Mouse (Mus musculus) spleen, adult 12 weeks (tissue): ENCODE measurements around the gene Tagln2.

Experiments
- DNase-seq: peaks from one replicate; pipeline ENCODE4 v3.0.0; 2022; ENCODE audit warnings: low spot score

Gene Tagln2

GRCm38 (mm10) chr1:172499765-172500441 is at the start of gene Tagln2:
Gene Tagln2 (plus strand): TSS chr1:172500047.
- DNase-seq = no peak

GRCm38 (mm10) chr1:172450226-172450625 is 49.6 kb upstream of the Tagln2 start:
- no peak for DNase-seq

DNA sequence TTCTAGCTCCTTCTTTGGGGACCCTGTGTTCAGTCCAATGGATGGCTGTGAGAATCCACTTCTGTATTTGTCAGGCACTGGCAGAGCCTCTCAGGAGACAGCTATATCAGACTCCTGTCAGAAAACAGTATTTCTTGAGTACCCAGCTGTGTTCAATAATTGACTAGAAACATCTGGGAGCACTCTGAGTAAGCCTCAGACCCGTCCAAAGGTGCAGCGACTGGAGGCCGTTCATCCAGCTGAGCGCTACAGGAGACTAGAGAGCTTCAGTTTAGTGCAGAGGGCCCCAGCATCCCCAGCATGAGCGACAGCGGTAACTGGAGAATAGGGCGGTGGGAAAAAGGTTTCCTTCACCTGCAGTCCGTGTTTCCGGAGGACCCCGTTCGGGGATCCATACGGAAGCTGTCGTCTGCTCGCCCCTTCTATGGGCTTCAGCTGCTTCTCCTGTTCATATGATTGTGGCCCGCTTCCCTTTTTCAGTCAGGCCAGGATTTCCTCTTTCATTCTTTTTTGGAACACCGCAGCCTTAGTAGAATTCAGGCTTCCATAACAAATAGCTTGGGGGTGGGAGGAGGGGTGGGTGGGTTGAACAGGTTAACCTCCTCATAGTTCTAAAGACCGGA is 48.9 kb upstream of the Tagln2 start:
- no peak for DNase-seq

GRCm38 (mm10) chr1:172452911-172453310 is 46.9 kb upstream of the Tagln2 start:
- DNase-seq = no peak

DNA sequence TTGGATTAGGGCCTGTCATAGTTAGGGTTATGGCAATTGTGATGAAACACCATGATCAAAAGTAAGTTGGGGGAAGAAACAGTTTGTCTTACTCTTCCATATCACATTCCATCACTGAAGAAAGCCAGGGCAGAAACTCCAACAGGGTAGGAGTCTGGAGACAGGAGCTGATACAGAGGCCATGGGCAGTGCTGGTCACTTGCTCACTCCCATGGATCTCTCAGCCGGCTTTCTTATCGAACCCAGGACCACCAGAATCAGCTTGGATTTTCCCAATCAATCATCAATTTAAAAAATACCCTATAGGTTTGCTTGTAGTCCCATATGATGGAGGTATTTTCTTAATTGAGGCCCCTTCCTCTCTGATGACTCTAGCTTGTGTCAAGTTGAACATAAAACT is 46.0 kb upstream of the Tagln2 start:
- no peak for DNase-seq

DNA sequence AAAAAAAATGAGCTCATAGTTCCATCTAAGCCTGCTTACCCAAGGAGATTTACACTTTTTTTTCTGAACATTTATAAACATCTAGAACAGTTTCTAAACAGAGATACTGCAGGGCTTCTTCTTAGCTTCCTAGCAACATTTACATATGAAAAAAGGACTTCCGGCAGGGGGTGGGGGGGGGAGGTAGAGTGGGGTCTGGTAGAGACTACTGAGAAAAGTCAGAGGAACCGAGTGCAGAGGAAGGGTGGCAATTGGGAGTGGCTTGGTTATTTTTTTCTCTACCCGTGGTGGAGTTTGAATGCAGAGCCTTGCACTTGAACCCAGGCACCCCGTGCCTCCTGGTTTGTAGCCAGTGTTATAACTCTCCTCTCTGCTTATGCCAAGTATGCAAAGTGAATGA is 44.4 kb upstream of the Tagln2 start:
- DNase-seq = no peak

- no peak for DNase-seq
These were observed 43.7 kb upstream of the Tagln2 start for GRCm38 (mm10) chr1:172456001-172456677.

DNA sequence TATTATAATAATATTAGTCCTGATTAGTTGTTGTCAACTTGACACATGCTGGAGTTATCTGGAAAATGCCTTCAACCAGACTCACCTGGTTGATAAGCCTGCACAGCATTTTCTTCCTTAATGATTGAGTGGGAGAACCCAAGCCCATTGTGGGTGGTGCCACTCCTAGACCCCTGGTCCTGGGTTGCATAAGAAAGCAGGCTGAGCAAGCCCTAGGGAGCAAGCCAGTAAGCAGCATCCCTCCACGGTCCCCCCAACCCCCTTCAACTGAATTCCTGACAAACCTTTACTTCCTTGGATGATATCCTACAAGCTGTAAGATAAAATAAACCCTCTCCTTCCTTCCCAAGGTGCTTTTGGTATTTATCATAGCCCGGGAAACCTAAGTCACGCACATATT is 42.7 kb upstream of the Tagln2 start:
- no peak for DNase-seq

DNA sequence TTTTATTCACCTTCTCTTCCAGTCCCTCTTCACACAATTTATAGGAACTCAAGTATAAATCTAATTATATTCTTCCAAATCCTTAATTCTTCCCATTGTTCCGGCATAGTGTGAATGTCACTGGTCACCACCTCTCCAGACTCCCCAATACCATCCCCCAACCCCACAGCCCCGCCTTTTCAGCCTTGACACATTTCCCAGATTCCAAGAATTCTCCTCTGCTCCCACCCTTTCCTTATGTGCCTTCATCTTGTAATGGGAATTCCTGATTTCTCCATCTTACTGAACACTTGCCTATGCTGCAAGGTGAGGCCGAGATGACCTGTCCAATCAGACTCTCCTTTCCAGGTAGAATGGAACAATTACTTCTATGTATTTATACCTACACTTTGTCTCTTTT is 41.8 kb upstream of the Tagln2 start:
- no peak for DNase-seq

GRCm38 (mm10) chr1:172461602-172462001 is 38.2 kb upstream of the Tagln2 start:
- no peak for DNase-seq

GRCm38 (mm10) chr1:172462534-172462933 is 37.3 kb upstream of the Tagln2 start:
- DNase-seq = no peak

DNA sequence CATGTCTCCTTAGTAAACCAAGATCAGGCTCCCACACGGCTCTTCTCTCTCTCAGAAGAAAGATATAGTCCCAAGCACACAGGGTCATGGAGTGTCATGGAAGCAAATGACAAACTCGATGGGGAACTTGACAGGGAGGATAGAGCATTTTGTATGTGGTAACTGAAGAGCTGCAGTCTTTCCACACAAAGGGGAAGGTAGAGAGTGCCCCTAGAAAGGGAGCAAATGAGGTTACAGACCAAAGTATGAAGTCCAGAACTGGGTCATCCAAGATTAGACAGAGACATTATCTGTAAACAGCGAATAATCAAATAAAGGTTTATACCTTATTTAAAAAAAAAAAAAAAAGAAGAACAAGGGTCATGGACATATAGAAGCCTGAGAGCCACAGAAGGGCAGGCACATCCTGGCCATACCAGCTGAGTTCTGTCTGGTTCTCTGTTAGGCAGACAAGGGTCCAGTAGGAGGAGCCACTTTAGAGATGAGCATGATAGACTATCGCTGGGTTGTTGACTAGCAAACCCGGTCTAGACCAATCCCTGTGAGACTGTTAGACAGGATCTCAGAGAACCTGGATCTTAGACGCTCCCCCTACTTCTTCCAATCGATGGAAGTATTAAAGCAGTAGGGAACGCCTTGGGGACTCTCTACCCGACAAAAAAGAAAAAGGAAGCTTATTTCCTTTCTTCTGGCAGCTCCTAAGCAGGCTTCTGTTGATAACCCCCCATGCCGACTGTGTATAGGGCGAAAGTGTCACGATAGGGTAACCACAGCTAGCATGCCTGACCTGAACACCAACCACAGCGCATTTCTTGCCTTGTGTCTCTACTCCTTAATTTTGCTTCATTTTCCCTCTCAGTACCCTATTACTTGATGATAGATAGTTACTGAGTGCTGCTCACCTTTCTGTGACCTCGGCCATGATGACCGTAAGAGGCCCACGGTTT is 36.2 kb upstream of the Tagln2 start:
- DNase-seq = no peak

GRCm38 (mm10) chr1:172468301-172468877 is 31.5 kb upstream of the Tagln2 start:
- no peak for DNase-seq

DNA sequence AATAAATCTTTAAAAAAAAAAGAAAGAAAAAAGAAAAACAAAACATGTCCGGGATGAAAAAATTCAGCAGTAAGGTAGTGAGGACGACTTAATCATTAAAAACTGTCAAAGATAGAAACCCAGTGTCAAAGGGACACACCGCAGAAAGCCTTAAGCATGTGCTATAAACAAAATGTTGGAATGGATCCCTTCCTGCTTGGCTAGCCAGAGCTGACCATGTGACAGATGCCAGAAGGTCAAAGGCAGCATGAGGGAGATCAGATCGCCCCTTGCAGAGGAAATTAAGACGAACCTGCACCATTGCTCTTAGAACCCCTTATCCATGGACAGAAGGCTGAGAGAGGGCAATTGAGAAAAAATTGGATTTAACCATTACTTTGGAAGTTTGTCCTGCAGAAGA is 30.5 kb upstream of the Tagln2 start:
- no peak for DNase-seq

DNA sequence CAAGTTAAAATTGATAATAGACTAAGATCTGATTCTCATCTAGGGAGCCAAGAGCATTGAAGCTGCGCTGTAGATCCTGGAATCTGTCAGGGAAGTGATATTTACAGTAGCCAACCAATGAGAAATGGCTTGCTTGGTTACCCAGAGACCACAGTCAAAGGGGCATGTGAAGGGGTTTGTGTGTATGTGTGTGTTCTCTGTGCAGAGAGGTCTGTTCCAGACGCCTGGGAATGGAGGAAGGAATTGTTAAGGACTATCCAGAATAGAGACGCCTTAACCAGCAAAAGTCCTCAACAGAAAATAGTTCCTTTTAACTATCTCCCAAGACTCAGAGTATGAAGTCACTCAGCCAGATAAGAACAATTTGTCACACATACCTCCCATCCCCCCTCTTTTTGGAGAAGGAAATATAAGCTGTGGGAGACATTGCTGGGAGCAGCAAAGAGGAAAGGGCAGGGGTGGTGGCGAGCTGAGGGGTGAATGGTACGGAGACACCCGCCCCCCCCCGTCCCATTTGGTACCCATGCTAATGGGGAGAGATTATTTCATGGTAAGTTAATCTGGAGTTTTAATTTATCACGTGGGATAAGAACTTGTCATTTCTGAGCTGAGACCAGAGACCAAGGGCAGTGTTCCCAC is 29.9 kb upstream of the Tagln2 start:
- no peak for DNase-seq

GRCm38 (mm10) chr1:172472909-172473308 is 26.9 kb upstream of the Tagln2 start:
- no peak for DNase-seq

DNA sequence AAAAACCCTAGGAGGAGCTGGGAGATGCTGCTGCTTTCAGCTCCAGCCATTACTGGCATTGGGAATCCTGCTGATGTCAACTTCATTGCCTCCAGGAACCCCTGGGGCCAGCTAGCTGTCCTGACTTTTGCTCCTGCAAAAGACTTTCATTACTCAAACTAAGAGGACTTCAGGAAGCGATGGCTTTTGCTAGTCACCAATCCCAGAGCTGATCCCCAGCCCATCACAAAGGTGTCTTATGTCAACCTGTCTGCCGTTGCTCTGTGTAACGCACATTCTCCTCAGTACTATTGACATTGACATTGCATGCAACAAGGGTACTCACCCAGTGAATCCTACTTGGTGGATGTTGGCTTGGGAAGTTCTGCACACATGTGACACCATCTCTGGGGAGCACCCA is 25.7 kb upstream of the Tagln2 start:
- DNase-seq = no peak

DNA sequence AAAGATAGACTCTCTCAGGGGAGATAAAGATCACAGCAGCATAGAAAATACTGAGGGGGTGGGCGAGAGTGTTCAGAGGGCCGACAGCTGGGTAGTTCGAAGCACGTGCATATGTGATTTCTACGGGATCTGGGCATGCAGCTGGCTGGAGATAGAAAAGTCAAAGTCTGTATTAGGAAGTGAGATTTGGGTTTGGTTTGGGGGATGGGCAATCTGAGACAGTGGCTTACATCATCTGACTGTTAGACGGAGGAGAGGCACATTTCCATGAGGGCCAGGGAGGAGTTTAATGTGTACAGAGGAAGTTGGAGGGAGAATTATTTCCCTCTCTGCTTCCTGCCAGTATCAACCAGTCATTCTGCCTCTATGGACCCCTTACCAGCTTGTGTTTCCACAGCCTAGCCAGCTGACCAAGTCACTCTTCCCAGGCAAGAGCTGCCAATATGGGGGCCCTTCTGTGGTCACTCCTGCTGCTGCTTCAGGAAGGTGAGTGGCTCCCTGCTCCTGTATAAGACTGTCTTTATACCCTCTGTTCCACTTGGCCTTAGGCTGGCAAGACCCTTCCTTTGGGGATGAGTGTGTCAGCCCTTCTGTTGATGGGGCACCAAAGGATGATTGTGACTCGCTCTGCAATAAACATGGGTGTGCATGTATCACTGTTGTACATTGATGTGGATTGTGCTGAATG is 24.6 kb upstream of the Tagln2 start, which contains the start of gene Slamf9:
Gene Slamf9, plus strand, starts transcription at position 305 of the 688 bp plus-strand sequence.
- DNase-seq = no peak

DNA sequence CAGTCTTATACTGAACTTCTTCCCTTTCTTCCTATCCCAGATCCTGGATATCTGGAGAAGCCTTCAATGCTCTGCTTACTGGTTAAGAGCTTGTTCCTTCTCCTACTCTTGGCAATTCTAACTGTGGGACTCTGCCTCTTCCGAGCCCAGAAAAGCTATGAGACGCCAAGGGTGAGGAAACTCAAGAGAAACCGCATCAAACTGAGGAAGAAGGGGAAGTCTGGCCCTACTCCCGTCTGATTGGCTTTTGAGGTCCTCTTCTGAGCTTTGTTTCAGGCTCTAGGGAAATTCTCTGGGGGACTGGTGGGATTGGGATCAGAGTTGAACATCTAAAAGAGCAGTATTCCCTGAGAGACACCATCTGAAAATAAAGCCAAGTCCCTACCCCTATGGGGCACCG is 21.8 kb upstream of the Tagln2 start:
- DNase-seq = no peak

DNA sequence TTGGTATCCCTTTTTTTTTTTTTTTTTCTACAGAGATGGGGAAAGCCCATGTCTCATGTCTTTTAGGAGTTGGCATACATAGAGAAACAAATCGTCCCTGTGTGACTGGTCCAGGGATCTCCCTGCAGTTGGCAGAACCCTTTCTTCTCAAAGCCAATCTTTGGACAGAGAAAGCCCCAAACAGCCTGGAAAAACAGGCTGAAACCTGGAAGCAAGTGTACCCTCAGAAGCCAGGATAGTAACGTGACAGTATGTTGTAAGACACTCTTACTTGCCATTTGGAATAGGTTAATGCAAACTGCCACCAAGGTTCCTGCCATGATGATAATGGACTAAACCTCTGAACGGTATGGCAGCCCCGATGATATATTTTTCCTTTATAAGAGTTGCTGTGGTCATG is 19.5 kb upstream of the Tagln2 start:
- DNase-seq = no peak

DNA sequence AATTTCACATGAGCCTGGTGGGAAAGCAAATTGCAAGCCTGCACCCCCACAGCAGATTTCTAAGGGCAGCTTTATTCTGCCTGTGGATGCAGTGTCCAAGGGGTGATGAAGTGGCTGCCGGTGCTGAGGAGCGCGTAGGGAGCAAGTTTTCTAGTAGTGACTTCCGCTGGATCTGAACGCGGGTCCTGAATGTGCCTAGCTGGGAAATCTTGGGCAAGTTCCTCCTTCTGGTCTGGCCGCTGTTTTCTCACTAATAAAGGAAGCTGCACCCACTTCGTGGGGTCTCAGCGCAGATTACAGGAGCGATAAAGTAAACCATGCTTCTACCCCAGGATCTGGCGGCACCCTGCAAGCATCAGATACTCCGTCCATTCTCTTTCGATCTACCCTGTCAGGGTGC is 18.7 kb upstream of the Tagln2 start:
- DNase-seq = no peak
